Mouse (Mus musculus): Measurements from ENCODE around the gene Enox1.

Enox1 gene

DNA sequence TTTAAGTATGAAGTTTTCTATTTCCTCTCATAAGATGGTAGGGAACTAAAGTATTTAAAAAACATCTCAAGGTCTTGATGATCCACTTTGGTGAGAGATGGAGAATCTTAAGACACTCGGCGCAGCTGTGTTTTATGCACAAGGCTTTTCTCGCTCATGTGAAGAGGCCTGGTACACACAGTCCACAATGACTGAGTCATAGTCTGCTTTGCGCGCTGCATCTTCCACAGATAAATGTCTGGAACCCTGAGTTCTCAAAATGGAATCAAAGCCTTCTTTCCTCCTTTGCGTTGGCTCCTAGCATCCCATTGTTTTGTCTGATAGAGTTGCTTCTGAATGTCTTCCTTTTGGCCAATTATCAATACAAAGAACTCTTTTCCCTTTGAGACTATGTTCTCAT is 119.0 kb downstream of the Enox1 start:
- no peak for DNase-seq (ENCODE audit: low read depth)

- DNase-seq (ENCODE audit: low read depth) = no peak
These were observed 122.6 kb downstream of the Enox1 start for GRCm38 (mm10) chr14:77279143-77279542.

GRCm38 (mm10) chr14:77280454-77280853 is 123.9 kb downstream of the Enox1 start:
- no peak for DNase-seq (ENCODE audit: low read depth)

- DNase-seq (ENCODE audit: low read depth) = no peak
These were observed 124.3 kb downstream of the Enox1 start for GRCm38 (mm10) chr14:77280893-77281292.

DNA sequence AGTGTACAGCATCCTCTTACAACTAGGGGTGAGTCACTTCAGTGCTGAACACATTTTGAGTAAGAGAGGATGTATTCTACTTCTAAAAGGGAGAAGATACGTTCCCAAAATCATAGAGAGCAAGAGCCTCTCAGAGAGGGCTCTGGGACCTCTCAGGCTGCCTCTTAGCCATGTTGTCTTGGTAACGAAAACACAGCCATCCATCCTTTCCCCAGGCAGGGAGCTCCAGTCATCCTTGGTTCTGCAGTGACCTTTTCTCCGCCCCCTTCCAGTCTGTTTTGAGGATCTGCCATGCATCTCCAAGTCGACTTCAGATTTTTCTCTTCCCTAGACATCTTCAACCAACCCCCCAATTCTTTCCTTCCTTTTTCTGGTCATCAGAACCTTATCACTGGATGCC is 127.4 kb downstream of the Enox1 start:
- peak; percentile 15 for DNase-seq (ENCODE audit: low read depth)

DNA sequence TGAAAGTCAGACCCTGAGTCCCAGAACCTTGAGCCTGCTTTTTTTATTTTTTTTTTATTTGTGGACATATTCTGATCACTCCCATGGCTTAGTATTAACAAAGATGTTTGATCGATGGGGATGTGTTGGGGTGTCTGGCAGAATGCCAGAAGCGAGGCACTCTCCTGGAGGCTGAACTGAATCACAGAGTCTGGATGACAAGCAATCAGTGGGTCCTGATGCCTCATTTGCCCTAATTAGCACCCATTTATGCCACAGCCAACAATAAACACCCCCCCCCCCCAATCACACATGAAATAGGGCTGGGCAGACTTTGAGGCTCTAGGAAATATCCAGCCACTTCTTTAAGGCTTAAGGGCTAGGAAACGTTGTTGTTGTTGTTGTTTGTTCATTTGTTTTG is 128.9 kb downstream of the Enox1 start:
- DNase-seq (ENCODE audit: low read depth) = no peak

GRCm38 (mm10) chr14:77291756-77292155 is 135.2 kb downstream of the Enox1 start:
- no peak for DNase-seq (ENCODE audit: low read depth)

DNA sequence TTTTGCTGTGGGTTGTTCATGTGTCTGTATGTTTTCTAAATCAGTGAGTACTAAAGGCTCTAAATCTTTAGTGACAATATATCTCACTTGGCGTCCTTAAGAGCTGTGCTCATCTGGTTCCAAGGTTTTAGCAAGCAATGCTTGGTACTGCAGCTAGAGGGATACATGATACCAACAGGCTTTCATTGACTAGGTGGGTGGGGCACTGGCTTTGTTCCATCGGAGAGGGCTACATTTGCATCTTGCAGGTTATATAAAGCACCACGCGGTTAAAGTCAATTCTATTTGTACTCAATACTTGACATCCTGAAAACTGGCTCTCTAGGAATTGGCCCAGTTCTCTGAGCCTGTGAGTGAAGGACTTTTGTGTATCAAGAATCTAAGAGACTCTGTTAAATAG is 140.5 kb downstream of the Enox1 start:
- DNase-seq (ENCODE audit: low read depth) = no peak

DNA sequence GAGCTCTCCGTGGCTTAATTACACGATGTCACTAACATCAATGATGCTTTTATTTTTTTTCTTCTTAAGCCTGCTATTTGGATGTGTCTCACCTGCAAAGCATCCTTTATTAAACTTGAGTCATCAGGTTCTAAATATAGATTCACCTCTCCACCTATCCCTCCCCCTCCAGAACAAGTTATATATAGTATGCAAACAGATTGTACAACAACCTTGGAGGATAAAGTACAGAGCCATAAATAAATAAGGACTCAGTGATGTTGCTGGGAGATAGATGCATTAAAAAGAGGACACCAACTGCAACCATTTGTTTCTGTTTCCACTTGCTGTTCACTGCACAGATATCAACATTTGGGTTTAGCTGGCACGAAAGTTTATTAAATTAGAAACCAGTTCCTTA is 141.8 kb downstream of the Enox1 start:
- no peak for DNase-seq (ENCODE audit: low read depth)

- peak; percentile 54 for DNase-seq (ENCODE audit: low read depth)
These were observed 153.0 kb downstream of the Enox1 start for GRCm38 (mm10) chr14:77309571-77309970.

- no peak for DNase-seq (ENCODE audit: low read depth)
These were observed 154.9 kb downstream of the Enox1 start for GRCm38 (mm10) chr14:77311456-77311855.

- DNase-seq (ENCODE audit: low read depth) = no peak
These were observed 162.8 kb downstream of the Enox1 start for GRCm38 (mm10) chr14:77319396-77319795.

DNA sequence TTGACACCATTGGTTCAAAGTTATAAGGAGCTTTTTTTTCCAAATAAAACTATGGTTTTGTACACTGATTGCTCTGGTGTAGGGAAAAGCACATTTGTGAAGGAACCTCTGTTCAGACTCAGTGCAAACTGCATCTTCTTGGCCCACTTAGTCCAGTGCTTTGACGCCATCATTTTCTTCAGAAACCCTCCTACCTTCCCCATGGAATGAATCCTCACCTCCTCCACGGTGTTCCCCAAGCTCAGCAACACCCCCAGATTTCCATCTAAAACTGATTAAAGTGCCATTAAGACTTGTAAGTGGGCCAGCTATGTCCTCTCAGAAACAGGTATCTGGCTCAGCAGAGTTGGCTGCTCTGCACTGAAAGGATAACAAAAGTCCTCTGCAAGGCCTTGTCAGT is 167.8 kb downstream of the Enox1 start:
- no peak for DNase-seq (ENCODE audit: low read depth)

DNA sequence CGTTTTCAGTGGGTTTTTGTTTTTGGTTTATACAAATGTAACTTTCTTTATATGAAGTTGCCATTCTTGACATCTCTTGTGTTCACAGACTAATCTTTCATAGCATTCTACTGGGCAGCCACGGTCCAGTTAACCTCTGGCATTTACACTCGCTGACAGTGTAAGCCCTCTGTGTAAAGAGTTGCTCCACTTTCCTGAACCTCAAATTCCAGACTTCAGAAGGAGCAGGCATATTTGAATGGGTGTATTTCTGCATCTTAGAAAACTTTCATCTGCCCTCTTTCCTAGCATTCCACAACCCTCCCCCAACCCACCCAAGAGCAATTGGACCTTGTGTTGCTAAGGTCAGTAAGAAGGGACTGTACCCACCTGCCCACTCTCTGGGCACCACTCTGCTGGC is 171.1 kb downstream of the Enox1 start:
- no peak for DNase-seq (ENCODE audit: low read depth)

DNA sequence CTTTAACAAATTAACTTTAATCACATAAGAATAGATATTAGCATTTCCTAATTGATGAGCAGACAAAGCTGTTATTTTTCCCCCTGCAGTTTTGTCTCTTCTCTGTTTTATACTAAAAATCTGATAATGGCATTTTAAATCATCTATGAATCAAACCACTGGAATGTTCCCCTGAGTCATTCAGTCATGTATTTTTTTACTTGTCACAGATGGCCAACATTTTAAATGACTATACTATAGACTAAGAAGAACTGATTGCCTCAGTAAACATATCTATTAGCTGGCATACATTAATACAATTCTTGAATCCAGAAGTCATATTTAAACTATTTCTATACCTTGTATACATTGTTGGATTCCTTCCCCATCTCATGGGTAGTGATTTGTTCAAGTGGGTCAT is 173.2 kb downstream of the Enox1 start:
- DNase-seq (ENCODE audit: low read depth) = peak; percentile 43

- no peak for DNase-seq (ENCODE audit: low read depth)
These were observed 187.2 kb downstream of the Enox1 start for GRCm38 (mm10) chr14:77343662-77344340.

GRCm38 (mm10) chr14:77346296-77346695 is 189.7 kb downstream of the Enox1 start:
- peak; percentile 62 for DNase-seq (ENCODE audit: low read depth)

- peak; percentile 84 for DNase-seq (ENCODE audit: low read depth)
These were observed 195.3 kb downstream of the Enox1 start for GRCm38 (mm10) chr14:77351803-77352352.

- peak; percentile 14 for DNase-seq (ENCODE audit: low read depth)
These were observed 206.1 kb downstream of the Enox1 start for GRCm38 (mm10) chr14:77362662-77363061.

DNA sequence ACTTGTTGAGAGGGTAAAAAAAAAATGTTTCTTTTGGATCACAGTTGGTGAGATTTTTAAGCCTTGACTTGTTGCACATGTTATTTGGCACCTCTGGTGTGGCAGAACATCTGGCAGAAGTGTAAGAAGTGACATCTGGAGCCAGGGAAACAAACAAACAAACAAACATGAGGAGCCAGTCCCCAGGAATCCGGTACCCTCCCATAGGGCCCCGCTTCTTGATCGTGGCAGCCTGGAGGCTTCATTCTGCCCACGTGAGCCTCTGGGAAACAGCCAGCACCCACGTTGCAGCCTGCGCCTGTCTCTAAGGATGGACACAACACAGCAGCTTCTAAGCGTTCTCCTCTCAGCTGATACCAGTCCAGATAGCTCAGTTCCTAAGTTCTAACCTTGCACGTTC is 211.8 kb downstream of the Enox1 start:
- no peak for DNase-seq (ENCODE audit: low read depth)

- peak; percentile 22 for DNase-seq (ENCODE audit: low read depth)
These were observed 212.5 kb downstream of the Enox1 start for GRCm38 (mm10) chr14:77369070-77369469.

- no peak for DNase-seq (ENCODE audit: low read depth)
These were observed 214.0 kb downstream of the Enox1 start for GRCm38 (mm10) chr14:77370521-77370920.

- DNase-seq (ENCODE audit: low read depth) = no peak
These were observed 215.4 kb downstream of the Enox1 start for GRCm38 (mm10) chr14:77371977-77372376.

- DNase-seq (ENCODE audit: low read depth) = no peak
These were observed 216.6 kb downstream of the Enox1 start for GRCm38 (mm10) chr14:77373119-77373518.

All from NIH3T3 (cell line).